Mouse (Mus musculus): ENCODE measurements around the gene Ppp1r3g. TPM values are rescaled to one million over a fixed set of nuclear protein-coding genes. Genes with fewer than 3 reads are reported as not detected.
A peak's percentile ranks its signal among the peaks of the same experiment; 100 is the strongest.

Ppp1r3g gene
- total RNA-seq (2014; rRNA removed) (0.85 and 1.8 TPM in 2 replicates), polyA plus RNA-seq (2015; fragmentation: Nextera tagmentation; extraction: Ambion mirVana) (0.58 and 0.70 TPM in 2 replicates)

DNA sequence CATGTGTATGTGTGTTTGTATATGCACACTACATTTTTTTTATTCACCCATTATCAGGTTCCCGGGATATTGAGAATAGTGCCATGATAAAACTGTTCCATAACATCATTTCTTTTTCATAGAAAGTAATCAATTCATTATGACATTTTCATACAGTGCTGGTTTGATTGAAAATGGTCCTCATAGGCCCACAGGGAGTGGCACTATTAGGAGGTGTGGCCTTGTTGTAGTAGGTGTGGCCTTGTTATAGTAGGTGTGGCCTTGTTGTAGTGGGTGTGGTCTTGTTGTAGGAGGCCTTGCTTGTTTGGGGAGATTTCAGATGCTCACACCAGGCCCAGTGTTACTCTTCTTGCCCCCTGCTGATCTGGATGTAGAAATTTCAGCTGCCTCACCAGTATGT, at the start of gene Ppp1r3g:
TSS of gene Ppp1r3g (plus strand) at position 301 of the 400 bp plus-strand sequence.
- WGBS = 90% methylated on average over 1 of the region's 1 CpGs
- H3K4me3 ChIP-seq (ENCODE audit: low read depth, low read length) = no peak within 1 kb of the TSS
- ATAC-seq (ENCODE audit: low FRiP score) (no peak), DNase-seq (ENCODE audit: low spot score) (no peak)
- no peak within 1 kb of the TSS for H3K9ac ChIP-seq (replicated peaks; ENCODE audit: low read length, poor library complexity, severe bottlenecking)
- H3K4me1 ChIP-seq (ENCODE audit: insufficient read depth, low read length) = no peaks in the 10 kb centered on the region
- H3K27me3 ChIP-seq (ENCODE audit: insufficient read depth, low read length) = no peaks in the 10 kb centered on the region
- no peak within 1 kb of the TSS for H3K4me2 ChIP-seq (ENCODE audit: low read depth, low read length, poor library complexity, severe bottlenecking)
- no peak for TF ChIP-seq CTCF (IDR thresholded peaks at IDR 0.05)
- H3K27ac ChIP-seq (ENCODE audit: low read depth, low read length) = no peak within 1 kb of the TSS
- no peaks in the 10 kb centered on the region for H3K9me3 ChIP-seq (ENCODE audit: low read length)
- no peaks in the 10 kb centered on the region for H3K36me3 ChIP-seq (ENCODE audit: insufficient read depth, low read length)

DNA sequence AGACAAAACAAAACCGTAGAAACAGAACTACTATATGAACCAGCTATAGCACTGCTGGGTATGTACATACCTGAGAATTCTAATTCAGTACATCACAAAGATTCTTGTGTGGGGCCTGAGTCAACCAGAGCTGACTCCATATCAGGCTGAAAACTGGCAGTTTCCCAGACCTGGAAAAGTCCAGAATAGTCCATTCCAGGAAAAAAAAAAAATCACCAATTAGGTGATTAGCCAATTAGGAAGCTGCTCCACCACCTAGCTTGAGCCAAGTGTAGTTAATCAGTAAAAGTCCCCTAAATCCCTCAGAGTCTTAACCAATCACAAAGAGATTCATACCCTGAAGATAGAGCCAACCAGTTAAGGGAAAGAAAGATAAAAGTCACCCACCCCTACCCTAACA, 47.2 kb upstream of the Ppp1r3g start:
- Histone ChIP-seq H3K9ac (replicated peaks; ENCODE audit: low read length, poor library complexity, severe bottlenecking) (no peak overlapping the region), H3K27ac (ENCODE audit: low read depth, low read length) (no peak overlapping the region), H3K4me2 (ENCODE audit: low read depth, low read length, poor library complexity, severe bottlenecking) (no peak overlapping the region), H3K36me3 (ENCODE audit: insufficient read depth, low read length) (no peaks in the 10 kb centered on the region), H3K27me3 (ENCODE audit: insufficient read depth, low read length) (no peaks in the 10 kb centered on the region), H3K4me3 (ENCODE audit: low read depth, low read length) (no peak overlapping the region), H3K9me3 (ENCODE audit: low read length) (no peaks in the 10 kb centered on the region), H3K4me1 (ENCODE audit: insufficient read depth, low read length) (no peaks in the 10 kb centered on the region)
- WGBS = 87% methylated on average over 1 of the region's 1 CpGs
- TF ChIP-seq CTCF (IDR thresholded peaks at IDR 0.05) = no peak
- ATAC-seq (ENCODE audit: low FRiP score) (no peak), DNase-seq (ENCODE audit: low spot score) (no peak)

DNA sequence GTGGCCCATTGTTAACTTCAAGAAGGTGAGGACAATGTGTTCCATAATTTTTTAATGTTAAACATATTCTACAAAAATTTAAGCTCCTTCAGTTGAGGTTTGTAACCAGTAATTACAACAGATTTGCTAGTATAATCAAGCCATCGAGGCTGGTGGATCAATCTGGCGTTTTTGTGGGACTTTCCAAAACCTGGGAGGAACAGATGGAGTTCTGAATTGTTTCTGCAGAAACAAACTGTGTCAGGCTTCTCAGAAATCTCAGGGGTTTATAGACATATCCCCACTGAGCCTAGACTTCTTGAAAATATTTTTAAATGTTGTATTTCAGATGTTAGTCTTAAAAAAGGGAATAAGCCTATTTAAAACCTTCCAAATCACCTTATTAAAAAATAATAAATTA, 20.6 kb upstream of the Ppp1r3g start:
- WGBS = 69% methylated on average over 2 of the region's 2 CpGs
- DNase-seq (ENCODE audit: low spot score) (no peak), ATAC-seq (ENCODE audit: low FRiP score) (no peak)
- H3K27ac ChIP-seq (ENCODE audit: low read depth, low read length) = no peak overlapping the region
- no peaks in the 10 kb centered on the region for H3K4me1 ChIP-seq (ENCODE audit: insufficient read depth, low read length)
- H3K27me3 ChIP-seq (ENCODE audit: insufficient read depth, low read length) = no peaks in the 10 kb centered on the region
- no peaks in the 10 kb centered on the region for H3K36me3 ChIP-seq (ENCODE audit: insufficient read depth, low read length)
- H3K9ac ChIP-seq (replicated peaks; ENCODE audit: low read length, poor library complexity, severe bottlenecking) = no peak overlapping the region
- no peak overlapping the region for H3K4me2 ChIP-seq (ENCODE audit: low read depth, low read length, poor library complexity, severe bottlenecking)
- no peaks in the 10 kb centered on the region; the same call in 1 of the 2 replicates for H3K9me3 ChIP-seq (ENCODE audit: low read length)
- H3K4me3 ChIP-seq (ENCODE audit: low read depth, low read length) = no peak overlapping the region
- TF ChIP-seq CTCF (IDR thresholded peaks at IDR 0.05) = no peak

DNA sequence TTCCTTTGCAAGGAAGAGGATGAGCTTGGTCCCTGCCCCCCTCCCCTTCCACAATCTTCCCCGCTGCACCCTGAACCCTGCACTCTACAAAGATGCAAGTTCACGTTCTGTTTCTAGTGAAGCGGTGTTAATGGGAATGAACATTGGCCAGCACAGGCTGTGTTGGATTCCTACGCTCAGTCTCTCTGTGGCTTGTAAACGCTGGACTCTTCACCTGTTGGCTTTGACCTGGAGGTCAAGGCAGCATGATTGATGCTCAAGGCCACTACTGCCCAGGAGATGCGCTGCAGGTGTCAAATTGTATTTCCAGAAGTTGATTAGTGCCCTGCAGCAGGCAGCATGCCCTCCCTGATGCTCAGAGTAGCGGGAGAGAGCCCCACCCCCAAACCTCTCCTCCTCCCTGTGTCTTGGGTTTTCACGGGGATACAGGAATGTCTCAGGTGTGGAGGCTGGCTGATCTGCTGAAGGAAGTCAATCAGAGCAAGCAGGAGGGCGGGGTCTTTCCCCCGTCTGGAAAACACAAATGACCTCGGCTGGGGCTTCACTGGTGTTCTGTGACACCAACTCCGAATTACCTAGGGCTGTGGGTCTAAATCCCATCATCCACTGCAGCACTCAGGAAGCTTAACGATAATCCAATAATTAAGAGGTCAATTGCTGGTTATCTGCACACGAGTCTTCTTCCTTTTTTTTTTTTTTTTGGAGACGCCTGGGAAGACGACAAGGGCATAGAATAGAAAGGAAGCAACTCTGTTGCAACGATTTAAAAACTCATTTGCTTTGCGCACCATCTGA, 18.6 kb upstream of the Ppp1r3g start:
- no peaks in the 10 kb centered on the region for H3K4me1 ChIP-seq (ENCODE audit: insufficient read depth, low read length)
- H3K4me2 ChIP-seq (ENCODE audit: low read depth, low read length, poor library complexity, severe bottlenecking) = no peak overlapping the region
- H3K27me3 ChIP-seq (ENCODE audit: insufficient read depth, low read length) = no peaks in the 10 kb centered on the region
- no peak overlapping the region for H3K9ac ChIP-seq (replicated peaks; ENCODE audit: low read length, poor library complexity, severe bottlenecking)
- WGBS = 77% methylated on average over 18 of the region's 18 CpGs
- H3K4me3 ChIP-seq (ENCODE audit: low read depth, low read length) = no peak overlapping the region
- DNase-seq (ENCODE audit: low spot score) (no peak), ATAC-seq (ENCODE audit: low FRiP score) (no peak)
- no peak for TF ChIP-seq CTCF (IDR thresholded peaks at IDR 0.05)
- H3K36me3 ChIP-seq (ENCODE audit: insufficient read depth, low read length) = no peaks in the 10 kb centered on the region
- no peaks in the 10 kb centered on the region for H3K9me3 ChIP-seq (ENCODE audit: low read length)
- H3K27ac ChIP-seq (ENCODE audit: low read depth, low read length) = no peak overlapping the region

DNA sequence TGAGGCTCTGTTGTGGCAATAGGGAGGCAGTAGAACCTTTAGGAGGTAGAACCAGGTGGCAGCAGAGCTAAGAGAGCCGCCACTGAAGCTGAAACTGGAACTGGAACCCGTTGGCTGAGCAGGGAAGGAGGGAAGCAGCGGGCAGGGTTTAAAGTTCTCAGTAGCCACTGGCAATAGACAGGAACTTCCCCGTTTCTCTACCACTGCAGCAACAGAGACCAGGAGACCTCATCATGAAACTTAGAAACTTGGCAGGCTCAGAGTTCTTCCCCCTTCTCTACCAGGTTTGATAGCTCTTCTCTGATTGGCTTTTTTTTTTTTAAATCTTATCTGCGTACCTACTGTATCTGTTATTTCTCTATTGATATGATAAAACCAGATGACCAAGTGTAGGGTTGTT, 17.7 kb upstream of the Ppp1r3g start:
- WGBS = 84% methylated on average over 5 of the region's 5 CpGs
- H3K27ac ChIP-seq (ENCODE audit: low read depth, low read length) = no peak overlapping the region
- no peaks in the 10 kb centered on the region for H3K36me3 ChIP-seq (ENCODE audit: insufficient read depth, low read length)
- H3K4me1 ChIP-seq (ENCODE audit: insufficient read depth, low read length) = no peaks in the 10 kb centered on the region
- ATAC-seq (ENCODE audit: low FRiP score) (no peak), DNase-seq (ENCODE audit: low spot score) (no peak)
- H3K27me3 ChIP-seq (ENCODE audit: insufficient read depth, low read length) = no peaks in the 10 kb centered on the region
- no peak overlapping the region for H3K9ac ChIP-seq (replicated peaks; ENCODE audit: low read length, poor library complexity, severe bottlenecking)
- TF ChIP-seq CTCF (IDR thresholded peaks at IDR 0.05) = no peak
- H3K4me2 ChIP-seq (ENCODE audit: low read depth, low read length, poor library complexity, severe bottlenecking) = no peak overlapping the region
- H3K4me3 ChIP-seq (ENCODE audit: low read depth, low read length) = no peak overlapping the region
- no peaks in the 10 kb centered on the region for H3K9me3 ChIP-seq (ENCODE audit: low read length)

DNA sequence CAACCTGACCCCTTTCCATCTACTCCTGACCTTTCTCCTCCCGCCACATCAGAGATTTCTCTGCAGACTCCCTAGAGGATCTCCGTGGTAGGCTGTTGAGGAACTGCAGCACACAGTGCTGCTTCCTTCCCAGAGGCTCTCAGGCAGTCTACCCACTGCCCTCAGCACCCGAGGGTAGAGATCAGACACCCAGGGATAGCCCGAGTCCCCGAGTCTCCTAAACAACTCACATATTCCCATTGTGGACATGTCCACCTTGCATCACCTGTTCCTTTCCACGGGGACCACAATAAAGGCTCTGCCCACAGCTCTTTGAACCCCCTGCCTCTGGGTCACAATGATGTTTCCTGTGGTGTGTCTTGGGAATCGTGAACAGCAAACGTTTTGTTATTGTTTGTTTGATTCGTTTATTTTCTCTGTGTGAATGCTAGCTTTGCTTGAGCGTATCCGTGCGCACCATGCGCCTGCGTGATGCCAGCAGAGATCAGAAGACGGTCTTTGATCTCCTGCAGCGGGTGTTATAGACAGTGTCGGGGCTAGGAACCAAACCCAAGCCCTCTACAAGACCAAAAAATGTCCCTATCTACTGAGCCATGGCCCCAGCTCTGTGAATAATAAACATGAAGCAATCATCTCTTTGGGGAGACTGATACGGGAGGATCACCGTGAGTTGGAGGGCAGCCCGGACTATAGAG, 11.8 kb upstream of the Ppp1r3g start:
- no peaks in the 10 kb centered on the region for H3K4me1 ChIP-seq (ENCODE audit: insufficient read depth, low read length)
- H3K9me3 ChIP-seq (ENCODE audit: low read length) = no peaks in the 10 kb centered on the region
- H3K9ac ChIP-seq (replicated peaks; ENCODE audit: low read length, poor library complexity, severe bottlenecking) = no peak overlapping the region
- no peak for TF ChIP-seq CTCF (IDR thresholded peaks at IDR 0.05)
- H3K27ac ChIP-seq (ENCODE audit: low read depth, low read length) = no peak overlapping the region
- H3K4me2 ChIP-seq (ENCODE audit: low read depth, low read length, poor library complexity, severe bottlenecking) = no peak overlapping the region
- 69% methylated on average over 20 of the region's 20 CpGs for WGBS
- H3K27me3 ChIP-seq (ENCODE audit: insufficient read depth, low read length) = no peaks in the 10 kb centered on the region
- H3K4me3 ChIP-seq (ENCODE audit: low read depth, low read length) = no peak overlapping the region
- ATAC-seq (ENCODE audit: low FRiP score) (peak; percentile 59; the same call in 1 of the 2 replicates), DNase-seq (ENCODE audit: low spot score) (no peak)
- H3K36me3 ChIP-seq (ENCODE audit: insufficient read depth, low read length) = no peaks in the 10 kb centered on the region
